Mouse (Mus musculus): ENCODE data around the gene Ppie.
"Not testable (repeated sequence)": the region's sequence is repeated elsewhere in the genome, so short reads cannot be mapped to it uniquely, and the experiment has no call there.

Gene Ppie

DNA sequence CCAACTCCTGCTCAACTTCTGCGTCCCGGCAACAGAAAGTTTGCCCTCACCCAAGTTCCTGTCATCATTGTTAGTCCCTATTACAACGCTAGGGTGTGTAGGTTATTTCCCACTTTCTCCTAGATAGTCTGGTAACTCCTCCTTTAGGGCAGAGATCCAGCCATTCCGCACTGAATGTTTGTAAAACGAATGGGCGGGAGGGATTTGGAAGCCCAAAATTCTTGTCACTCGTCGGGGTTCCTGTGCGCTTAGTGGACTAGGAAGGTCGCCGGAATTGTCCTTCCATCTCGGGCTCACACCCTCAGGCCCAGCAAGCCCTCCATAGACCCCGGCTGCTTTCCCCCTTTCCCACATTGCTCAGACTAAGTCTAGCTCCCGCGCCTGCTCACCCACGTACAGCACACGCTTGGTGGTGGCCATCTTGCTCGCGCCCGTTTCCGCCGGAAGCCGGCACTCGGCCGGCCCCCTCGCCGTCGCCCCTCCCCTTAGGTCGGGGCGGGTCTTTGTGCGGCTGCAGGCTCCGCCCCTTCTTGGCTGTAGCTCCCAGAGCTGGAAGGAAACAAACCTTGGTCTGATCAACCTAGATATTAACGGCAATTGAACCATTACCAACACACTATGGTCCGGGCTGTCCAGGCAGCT lies at the start of gene Ppie:
Ppie (minus strand) TSS at position 439 of the 642 bp plus-strand sequence.
- peak; percentile 68 for DNase-seq (ENCODE audit: low spot score)

DNA sequence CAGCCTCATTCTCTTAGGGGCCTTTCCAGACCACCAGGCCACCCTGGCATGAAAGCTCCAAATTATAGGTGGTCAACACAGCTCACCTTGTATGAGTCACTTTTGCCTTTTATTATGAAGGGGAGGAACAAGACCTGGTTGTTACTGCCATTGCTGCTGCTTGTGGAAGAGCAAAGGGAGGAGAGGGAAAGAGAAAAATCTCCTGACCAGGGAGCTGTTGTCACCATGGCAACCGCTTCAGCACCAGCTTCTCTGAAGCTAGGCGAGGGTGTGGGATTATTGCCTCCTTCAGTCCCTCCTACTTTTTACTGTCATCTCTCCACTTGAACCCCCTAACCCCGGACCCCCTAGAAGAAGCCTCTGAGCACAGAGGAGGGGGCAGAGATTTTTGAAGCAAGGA lies 45.1 kb upstream of the Ppie start:
- DNase-seq (ENCODE audit: low spot score), result no peak

DNA sequence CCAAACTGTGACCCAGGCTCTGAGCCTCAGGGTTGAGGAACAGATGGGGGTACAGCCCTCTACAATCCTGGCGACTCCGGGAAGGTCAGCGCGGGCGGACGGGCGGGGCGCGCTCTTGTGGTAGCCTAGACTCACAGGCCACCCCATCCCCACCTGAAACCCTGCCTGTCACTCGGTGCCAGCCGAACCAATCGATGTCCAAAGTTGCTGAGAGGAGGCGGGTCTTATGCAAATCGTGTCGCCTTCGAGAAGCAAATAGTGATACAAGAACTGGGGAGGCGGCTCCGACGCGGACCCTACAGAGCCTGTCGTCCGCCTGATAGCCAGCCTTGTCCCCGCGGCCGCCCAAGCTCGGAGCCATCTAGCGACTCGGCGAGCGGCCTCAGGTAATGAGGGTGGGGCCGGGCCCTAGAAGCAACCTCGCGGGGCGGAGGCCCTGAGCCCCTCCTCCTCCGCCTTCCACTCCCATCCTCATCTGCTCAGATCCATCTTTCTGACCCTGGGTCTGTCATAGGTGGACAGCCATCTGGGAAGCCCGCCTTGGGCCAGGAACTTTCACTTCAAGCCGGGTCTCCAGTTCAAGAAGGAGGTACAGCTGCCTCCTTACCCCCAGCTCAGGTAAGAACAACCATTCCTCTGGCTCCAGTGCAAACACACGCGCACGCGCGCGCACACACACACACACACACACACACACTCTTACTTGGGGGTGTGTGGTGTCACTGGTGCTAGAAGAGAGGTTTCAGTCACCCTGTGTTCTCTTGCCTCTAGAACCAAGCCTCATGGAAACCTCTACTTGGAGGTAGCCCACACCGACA lies 43.7 kb upstream of the Ppie start:
- DNase-seq (ENCODE audit: low spot score), result peak; percentile 51

DNA sequence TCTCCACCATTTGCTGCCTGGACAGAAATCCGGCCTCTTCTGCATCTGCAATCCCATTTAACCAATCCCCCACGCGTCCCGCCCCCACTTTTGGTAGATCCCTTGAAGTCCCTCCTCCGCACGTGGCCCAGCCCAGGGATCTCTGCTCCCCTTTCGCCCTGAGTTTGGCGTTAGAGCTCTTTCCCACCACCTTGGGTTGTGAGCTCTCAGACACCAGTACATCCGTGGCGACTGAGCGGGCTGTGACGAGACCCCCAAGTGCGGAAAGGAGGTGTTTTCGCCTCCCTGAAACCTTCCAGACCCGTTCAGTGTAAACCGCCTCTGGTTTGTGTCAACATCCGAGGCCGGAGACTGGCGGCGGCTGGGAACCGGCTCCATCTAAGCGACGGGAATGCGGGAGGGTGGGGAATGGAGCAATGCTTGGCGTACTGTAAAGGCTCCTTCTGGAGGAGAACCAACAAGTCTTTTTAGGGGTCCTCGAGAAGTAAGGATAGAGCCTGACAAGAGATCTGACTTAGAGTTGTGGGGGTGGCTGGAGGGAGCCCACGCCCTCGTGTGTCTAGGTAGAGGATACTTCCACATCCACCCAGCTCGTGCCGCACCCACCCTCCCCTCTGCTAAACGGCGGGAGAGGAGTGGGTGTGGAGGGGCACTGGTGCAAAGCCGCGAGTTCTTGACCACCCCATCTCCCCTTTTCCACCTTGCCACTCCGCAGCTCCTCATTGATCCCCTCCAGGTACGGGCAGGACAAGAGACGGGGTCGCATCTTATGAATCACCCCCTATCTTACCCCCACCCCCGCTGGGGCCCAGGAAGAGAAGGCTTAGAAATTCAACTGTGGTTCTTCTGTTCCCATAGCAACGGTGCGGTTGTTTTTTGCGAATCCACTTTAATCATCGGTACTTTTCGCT lies 42.8 kb upstream of the Ppie start, which contains the start of gene Hpcal4:
Hpcal4 (plus strand) TSS at position 900 of the 911 bp plus-strand sequence.
- peak; percentile 18 for DNase-seq (ENCODE audit: low spot score)

DNA sequence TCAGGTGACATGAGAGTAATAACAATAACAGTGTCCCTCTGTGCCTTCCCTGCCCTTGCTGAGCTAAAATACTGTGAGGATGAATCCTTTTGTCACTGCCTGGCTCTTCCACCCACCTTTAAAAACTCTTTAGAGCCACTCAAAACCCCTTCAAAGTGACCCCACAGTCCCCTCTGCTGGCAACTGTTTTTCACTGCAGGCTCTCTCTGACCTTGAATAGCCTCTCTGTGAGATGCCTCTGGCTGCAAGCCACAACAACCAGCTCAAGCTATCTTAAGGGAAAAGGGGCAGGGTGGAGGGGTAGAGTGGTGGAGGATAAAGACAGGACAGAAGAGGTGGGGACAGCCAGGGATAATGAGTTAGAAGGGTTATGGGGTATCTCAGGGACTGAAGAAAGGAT lies 32.1 kb upstream of the Ppie start:
- DNase-seq (ENCODE audit: low spot score), result no peak

DNA sequence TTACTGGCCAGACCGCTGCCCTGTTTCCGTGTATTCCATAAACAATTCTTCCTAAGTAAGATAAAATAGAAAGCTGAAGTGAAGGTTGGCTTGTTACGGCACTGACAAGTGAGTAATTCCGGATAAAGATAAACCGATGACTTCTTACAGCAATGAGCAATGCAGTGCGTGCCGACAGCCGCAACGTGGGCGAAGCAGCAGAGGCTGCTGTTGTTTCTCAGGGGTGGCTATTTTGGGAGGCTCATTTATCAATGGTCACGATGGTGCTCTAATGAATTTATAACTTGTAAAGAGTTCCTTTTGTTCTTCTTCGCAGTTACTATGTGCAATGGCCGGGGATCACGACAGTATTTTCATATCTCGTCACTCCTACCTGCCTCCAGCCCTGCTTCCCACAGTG lies 24.4 kb upstream of the Ppie start:
- no peak for DNase-seq (ENCODE audit: low spot score)

DNA sequence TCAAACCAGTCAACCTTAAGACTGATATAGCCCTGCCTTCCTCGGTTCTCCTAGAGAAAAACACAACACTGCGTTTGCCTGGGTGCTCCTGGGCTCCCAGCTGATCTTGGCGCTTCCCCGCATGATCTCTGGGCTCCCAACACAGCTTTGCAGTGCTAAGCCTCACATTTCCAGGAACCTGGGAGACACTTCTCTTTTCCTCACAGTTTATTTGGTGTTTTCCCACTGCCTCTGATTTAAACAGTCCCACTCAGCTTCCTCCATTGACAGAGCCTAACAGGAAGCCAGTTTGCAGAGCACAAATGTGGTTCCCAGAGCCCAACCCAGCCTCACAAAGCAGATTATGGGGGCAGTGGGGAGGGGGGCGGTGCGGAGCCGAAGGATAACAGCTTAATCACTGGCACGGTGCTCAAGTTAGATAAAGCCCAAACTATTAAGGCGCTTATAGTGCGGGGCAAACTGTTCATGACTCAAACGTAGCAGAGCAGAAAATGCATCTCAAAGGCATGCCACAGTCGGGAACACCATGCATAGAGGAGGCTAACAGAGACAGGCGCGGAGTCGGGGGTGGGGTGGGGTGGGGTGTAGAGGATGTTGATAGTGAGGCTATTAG lies 22.7 kb upstream of the Ppie start:
- DNase-seq (ENCODE audit: low spot score), result no peak

DNA sequence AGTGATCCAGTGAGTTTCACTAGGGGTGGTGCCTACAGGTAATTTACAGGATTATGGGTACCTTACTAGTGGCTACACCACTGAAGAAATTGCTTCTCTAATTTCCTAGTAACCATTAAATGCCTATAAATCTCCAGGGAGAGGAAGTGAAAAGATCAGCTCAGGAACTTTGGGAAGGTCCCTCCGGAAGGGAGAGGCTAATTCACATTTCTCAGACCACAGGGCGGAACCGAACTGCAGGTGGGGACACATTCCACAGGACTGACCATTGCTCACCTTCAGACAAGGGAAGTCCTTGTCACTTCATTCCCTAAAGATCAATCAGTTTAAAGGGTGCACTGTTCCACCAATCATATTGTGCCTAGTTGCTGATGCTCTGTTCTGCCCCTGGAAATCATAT lies 21.5 kb upstream of the Ppie start:
- not testable (repeated sequence) for DNase-seq (ENCODE audit: low spot score)

DNA sequence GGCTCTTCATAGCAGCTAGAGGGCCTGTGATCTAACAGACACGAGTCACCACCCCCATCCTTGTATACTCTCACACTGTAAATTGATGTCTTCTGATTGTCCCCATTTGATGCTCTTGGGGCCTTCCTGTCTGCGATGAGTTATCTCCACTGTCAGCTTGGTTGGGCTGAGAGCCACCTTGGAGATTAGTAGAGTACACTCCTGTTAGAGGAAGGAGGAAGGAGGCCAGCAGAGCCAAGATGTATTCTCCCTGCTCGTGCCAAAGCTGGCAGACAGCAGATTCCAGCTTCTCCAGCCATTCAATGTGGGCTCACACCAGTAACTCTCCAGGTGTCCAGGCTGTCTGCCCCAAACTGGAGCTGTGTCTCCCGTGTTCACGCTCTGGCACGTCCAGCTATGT lies 20.8 kb upstream of the Ppie start:
- DNase-seq (ENCODE audit: low spot score), result no peak

DNA sequence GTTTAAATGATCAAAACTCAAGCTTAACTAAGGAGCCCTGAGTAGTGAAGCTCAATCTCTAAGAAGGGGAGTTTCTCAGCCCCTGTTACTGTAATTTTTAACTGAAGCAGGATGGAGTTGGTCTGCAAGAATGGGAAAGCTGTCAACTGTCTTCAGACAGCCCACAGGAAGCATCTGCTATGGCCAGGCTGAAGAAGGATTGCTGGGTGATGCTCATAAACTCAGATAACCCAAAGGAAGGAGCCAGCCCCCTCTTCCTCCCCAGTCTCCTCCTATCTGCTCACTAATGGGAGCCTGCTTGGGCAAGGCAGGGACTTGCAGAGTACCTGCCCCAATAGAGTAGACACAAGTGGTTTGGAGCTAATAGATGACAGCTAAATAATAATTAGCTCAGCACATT lies 16.1 kb upstream of the Ppie start:
- DNase-seq (ENCODE audit: low spot score), result no peak

DNA sequence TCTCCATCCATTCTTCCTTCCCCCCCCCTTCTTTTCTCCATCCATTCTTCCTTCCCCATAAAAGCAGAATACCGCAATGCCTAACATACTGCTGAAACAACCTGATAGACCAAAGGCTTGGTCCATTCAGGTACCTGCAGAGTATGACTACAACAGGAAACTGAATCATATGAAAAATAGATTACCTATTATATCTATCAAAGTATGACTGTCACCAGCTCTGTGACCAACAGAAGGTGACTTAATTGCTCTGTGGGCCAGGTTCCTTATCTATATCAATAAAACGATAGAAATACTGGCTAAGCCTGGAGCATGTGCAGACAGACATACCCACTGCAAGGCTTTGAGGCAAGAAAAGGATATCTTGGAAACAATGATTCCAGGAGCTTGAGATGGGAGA lies 15.7 kb upstream of the Ppie start:
- DNase-seq (ENCODE audit: low spot score), result no peak

DNA sequence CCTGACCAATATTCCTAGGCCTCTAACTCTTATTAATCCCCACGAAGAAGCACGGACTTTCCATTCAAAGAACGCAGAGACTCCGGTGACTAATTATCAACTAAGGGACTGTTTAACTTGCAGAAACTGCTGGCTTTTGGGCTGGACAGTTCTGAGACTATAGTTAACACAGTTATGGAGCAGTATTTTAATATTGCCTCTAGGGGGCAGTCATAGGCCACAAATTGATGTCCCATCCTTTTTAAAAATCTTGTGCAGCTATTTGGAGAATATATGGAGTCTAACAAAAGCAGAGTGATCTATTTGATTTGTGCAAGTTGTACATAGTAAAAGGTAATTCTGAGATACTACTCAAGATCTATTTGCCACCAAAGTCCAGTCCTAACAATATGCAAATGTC lies 15.3 kb upstream of the Ppie start:
- DNase-seq (ENCODE audit: low spot score), result peak; percentile 17

DNA sequence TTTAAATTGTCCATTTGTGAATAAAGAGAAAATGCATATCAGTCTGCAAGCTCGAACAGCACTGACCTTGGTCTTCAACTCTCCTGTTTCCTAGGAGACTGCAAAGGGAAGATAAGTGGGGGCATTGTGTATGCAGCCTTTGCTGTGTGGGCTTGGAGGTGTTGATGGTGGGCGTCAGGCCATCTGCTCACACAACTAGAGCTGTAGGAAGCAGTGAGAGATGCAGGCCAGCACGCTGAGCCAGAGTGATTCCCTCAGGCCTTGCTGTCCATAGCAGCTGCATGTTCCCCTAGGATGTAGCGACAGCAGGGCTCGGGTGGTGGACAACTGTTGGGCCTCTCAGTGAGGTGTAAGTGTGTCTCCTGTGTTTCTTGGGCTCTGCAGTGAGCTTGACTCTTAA lies 13.2 kb upstream of the Ppie start:
- DNase-seq (ENCODE audit: low spot score), result no peak

DNA sequence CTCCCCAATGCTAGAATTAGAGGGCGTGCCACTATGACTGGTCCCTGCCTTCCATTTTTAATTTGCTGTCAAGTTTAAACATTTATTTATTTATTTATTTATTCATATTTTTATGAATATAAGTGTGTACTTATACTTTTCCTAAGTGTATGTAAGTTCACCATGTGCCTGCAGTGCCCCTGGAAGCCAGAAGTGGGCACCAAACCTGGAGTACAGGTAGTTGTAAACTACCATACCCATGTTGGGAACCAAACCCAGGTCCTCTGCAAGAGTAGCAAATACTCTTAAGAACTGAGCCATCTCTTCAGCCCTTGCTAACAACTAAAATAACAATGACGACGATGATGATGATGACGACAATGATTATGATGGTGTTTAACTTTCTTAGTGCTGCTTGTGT lies 12.3 kb upstream of the Ppie start:
- DNase-seq (ENCODE audit: low spot score), result no peak

DNA sequence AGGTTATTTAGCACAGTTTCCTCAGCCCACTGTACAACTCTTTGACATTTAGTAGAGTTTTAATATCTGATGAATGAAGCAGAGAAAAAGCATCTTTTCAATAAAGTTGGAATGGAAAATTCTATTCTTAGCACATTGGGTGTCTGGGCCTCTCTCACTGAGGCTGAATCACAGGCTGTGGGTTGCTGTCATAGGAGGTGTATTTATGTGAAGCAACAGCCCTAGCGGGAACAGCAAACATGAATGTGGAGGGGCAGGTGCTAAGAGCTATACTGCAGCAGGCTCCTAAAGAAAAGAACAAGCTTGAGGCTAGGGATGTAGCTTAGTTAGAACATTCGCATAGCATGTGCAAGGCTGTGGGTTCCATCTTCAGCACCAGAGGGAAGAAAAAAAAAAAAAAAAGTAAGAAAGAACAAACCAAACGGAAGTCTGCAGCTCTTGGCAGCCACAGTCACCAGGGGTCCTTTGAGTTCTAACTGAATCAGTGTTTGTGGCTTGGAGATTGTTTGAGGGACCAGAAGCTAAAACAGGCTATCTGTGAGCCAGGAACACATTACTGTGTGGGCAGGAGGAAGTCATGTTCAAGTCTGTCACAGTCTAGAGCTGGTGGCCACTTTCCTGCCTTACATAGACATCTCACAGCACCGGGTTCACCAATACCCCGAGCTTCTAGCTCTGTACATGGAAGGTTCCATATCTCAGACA lies 7.8 kb upstream of the Ppie start:
- DNase-seq (ENCODE audit: low spot score), result no peak

DNA sequence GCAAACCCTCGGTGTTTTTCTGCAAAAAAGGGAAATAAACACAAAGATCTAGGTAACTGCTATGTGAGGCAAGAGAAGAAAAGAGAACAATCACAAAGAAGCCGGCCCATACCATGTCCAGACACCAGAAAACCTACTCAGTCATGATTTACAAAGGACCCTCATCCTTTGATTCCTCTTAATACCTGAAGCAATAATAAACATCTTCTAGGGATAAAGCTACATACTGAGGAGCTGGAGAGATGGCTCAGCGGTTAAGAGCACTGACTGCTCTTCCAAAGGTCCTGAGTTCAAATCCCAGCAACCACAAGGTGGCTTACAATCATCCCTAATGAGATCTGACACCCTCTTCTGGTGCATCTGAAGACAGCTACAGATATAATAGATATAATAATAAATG lies 2.2 kb downstream of the Ppie start:
- DNase-seq (ENCODE audit: low spot score), result no peak

DNA sequence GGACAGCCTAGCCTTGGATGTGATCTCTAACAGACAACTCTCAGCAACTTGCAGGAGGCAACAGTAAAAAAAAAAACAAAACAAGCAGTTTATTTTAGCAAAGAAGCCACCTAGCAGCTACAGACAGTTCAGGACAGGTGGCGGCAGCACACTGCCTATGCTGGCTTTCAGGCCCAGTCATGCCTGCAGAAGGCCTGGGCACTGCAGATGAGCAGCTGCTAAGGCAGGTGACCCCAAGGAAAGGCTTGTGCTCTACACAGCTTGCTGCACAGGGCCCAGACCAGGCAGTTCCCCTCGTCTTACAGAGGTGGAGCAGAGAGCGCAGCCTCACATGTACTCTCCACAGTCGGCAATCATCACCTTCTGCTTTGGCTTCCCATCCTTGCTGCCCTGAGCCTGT lies 12.7 kb downstream of the Ppie start:
- no peak for DNase-seq (ENCODE audit: low spot score)

DNA sequence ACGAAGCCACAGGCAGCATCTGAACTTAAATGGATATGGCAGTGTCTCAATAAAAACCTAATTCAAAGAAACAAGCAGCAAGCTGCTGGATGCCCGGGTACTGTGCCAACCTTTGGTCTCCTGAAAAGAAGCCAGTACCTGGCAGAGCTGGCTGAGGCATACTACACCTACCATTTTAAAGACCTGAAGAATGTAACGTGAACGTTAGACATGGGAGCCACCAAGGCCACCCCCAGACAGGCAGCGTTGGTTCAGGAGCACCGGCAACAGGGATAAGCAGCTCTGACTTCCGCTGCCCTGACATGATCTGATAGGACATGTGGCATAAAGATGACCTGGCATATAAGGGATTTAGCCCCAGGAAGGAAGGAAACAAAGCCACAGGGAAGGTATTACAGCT lies 13.1 kb downstream of the Ppie start:
- DNase-seq (ENCODE audit: low spot score), result no peak

DNA sequence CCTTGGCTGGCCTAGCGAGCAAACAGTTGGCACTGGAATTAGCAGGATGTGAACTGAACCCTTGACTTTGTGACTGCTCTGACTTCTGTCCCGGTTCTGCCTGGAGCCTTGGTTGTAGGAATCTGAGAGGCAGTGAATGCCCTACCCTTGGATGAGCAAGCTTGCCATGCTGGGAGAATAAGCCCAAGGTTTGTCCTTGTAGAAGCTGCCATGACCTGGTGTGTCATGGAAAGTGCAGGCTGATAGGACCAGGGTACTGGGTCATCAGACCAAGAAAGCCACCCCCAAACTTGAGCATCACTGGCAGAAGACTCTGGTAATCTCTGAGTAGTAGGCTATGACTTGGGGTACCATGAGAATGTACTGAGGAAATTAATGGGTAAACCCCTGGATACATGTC lies 18.5 kb downstream of the Ppie start:
- no peak for DNase-seq (ENCODE audit: low spot score)

DNA sequence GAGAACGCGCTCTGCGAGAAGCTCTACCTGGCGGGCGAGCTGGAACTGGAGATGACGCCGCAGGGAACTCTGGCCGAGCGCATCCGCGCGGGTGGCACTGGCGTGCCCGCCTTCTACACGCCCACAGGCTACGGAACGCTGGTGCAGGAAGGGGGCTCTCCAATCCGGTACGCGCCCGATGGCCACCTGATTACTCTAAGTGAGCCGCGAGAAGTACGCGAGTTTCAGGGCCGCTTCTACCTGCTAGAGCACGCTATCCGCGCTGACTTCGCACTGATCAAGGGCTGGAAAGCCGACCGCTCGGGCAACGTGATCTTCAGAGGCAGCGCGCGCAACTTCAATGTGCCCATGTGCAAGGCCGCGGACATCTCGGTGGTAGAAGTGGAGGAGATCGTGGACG lies 23.1 kb downstream of the Ppie start:
- not testable (repeated sequence) for DNase-seq (ENCODE audit: low spot score)

DNA sequence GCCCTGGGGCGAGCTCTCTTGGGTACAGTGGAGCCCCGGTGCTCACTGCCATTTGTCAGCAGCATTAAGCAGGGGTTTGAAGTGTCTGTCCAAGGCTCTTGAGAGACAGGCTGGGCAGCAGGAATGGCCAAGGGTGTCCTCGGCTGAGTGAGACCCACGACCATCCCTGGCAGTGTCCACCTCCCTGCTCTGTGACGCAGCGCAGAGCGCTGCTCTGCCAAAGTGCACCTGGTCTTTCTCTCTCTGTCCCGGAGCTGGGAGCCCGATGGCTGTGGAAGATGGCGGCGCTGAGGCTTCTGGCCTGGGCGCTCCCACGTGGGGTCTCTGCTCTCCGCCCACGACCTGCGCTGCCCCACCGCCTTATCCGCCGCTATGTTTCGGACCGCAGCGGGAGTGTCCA lies 23.7 kb downstream of the Ppie start, which contains the start of gene Oxct2b:
Oxct2b (plus strand) TSS at position 256 of the 400 bp plus-strand sequence.
- no peak for DNase-seq (ENCODE audit: low spot score)

Data from ovary, postnatal 14 days (tissue).